Mouse (Mus musculus): ENCODE data around the gene 3110009E18Rik.
A peak's percentile ranks its signal among the peaks of the same experiment; 100 is the strongest.

3110009E18Rik gene

DNA sequence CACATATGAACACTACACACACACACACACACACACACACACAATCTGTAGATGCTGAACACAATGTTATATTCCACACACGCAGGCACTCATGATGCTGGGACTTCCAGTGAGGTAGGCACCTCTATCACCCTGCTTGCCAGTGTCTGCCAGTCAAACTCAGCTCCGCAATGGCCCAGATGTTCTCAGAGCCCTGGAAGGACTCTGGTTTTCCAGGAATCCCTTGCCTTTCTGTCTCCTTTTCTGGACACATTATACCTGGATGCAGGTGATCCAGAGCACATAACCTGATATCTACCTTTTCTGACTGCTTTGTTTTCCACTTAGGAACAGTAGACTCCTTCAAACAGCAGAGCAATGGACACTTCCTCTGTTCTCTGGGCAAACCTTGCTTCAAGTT is 75.7 kb downstream of the 3110009E18Rik start:
- no peak for DNase-seq (ENCODE audit: low spot score)

DNA sequence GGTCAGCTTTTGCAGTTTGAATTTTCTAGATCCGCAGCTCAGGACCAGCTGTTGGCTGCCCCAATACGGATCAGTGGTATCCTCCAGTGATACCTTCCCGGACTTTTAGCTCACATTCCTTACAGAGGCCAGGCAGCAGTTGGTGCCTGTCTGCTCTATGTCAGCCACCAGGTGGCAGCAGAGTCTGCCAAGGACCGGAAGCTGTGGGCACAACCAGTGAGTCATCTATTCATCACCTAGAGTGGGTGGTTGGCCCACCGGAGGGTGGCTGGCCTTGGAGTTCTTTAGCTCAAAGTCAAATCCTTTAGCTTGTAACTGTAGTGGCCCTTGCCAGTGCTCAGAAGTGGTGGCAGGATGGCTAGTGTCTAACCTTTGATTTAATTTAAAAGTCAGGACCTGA is 76.2 kb downstream of the 3110009E18Rik start:
- peak; percentile 45 for DNase-seq (ENCODE audit: low spot score)

GRCm38 (mm10) chr1:120198151-120198550 is 77.2 kb downstream of the 3110009E18Rik start:
- no peak for DNase-seq (ENCODE audit: low spot score)

DNA sequence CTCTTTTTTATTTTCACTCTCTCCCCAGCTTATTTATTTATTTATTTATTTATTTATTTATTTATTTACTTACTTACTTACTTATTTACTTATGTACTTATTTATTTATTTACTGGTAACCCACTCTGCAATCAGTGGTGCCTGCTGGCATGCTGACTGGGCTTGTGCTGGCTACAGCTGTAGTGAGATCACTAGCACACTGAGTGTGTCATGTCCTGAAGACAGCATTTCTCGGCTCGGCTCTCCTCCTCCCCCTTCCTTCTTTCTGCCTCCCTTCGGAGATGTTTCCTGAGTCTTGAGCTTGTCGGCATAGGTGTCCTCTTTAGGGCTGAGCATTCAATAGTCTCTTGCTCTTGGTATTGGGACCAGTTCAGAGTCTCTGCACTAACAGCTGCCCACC is 78.0 kb downstream of the 3110009E18Rik start:
- DNase-seq (ENCODE audit: low spot score) = no peak

DNA sequence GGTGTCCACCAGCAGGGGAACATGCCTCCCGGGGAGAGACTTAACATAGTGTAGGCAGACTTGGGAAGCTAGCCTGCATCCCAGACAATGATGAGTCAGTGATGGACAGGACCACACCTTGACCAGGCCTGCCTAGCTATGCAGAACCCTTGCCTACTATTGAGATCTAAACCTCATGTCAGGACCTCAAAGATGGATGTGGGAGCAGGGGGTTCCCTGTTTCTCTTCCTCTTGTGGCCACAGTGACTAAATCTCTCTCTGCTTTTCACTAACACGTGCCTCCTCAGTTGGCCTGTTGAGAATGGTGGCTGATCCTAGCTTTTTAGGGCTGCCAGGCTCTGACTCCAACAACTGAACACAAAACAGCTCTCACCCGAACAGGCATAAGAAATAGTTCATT is 81.6 kb downstream of the 3110009E18Rik start:
- DNase-seq (ENCODE audit: low spot score) = no peak

- DNase-seq (ENCODE audit: low spot score) = no peak
Measured at GRCm38 (mm10) chr1:120203836-120204235, 82.8 kb downstream of the 3110009E18Rik start.

DNA sequence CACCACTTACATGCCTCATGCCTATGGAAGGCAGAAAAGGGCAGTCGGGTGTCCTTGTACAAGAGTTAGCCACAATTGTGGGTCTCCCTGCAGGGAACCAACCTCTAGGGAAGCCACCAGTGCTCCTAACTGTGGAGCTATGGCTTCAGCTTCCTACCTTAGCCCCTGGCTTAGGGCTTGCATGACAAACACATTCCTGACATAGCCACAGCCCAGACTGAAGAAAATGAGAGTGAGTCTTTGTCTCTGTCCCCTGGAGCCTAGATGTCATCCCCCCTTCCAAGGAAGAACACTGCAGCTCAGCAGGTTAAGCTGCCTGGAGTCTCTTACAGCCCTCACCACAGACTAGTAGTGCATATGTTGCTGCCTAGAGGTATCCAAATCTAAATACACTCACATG is 83.8 kb downstream of the 3110009E18Rik start:
- no peak for DNase-seq (ENCODE audit: low spot score)

- DNase-seq (ENCODE audit: low spot score) = peak; percentile 11
Measured at GRCm38 (mm10) chr1:120207568-120207967, 86.6 kb downstream of the 3110009E18Rik start.

DNA sequence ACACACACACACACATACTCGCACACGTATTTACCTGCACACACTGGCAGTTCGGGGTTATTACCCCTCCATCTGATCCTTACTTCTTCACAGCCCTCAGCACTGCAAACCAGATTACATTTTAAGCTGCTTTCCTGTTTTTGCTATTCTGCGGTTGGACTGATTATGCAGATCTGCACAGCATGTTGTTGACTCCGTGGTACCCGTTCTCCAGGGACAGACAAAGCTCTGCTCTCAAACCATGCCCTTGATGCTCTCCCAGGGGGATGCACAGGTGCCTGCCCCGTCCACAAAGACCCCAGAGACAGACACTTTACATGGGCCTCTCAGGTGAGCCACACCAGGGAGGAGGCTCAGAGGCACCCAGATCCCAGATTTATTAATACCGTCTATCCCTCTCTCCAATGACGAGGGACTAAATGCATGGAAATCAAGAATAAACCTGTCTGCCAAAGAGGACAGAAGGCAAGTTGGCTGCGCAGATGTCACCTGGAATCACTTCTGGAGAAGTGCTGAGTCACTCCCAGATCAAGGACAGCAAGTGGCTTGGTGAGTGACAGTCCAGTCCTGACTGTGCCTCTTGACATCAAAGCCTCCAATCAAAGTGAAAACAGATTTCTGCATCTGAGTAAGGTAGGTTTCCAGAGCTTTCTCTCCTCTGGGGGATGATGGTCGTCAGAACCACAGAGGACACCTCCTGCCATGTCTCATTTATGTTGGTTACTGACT is 87.7 kb downstream of the 3110009E18Rik start:
- no peak for DNase-seq (ENCODE audit: low spot score)

- DNase-seq (ENCODE audit: low spot score) = no peak
Measured at GRCm38 (mm10) chr1:120220841-120221240, 99.9 kb downstream of the 3110009E18Rik start.

DNA sequence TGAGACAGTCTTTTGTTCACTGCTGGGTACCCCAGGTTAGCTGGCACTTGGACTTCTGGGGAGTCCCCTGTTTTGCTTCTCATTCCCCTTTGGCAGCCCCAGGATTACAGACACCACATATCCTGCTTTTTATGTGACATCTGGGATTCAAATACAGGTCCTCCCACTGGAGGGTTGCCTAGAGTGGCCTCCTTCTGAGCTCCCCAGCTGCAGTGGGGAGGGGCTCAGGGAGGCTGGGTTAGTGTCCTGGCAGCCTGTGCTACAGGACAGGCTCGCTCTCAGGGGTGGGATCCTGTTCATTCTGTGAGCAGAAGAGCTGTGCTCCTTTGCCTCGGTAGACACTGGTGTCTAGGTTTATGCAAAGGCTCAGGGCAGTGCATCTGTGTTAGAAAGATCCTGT is 100.3 kb downstream of the 3110009E18Rik start:
- no peak for DNase-seq (ENCODE audit: low spot score)

DNA sequence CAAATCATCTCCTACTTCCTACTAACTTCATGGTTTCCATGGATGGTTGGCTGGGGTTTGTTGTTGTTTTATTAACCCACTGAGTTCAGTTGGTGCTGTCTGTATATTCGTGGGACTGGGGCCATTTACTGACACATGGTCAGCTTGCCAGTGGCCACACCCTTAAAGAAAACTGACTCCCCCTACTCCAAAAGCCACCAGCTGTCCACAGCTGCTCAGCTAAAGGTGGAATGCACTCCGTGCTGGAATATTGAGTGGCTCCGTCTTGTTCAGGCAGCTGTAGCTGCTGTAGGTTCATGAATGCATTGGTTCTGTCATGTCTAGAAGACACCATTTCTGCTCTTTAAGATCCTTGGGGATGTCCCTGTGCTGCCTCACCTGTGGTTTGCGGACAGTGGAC is 102.6 kb downstream of the 3110009E18Rik start:
- no peak for DNase-seq (ENCODE audit: low spot score)

DNA sequence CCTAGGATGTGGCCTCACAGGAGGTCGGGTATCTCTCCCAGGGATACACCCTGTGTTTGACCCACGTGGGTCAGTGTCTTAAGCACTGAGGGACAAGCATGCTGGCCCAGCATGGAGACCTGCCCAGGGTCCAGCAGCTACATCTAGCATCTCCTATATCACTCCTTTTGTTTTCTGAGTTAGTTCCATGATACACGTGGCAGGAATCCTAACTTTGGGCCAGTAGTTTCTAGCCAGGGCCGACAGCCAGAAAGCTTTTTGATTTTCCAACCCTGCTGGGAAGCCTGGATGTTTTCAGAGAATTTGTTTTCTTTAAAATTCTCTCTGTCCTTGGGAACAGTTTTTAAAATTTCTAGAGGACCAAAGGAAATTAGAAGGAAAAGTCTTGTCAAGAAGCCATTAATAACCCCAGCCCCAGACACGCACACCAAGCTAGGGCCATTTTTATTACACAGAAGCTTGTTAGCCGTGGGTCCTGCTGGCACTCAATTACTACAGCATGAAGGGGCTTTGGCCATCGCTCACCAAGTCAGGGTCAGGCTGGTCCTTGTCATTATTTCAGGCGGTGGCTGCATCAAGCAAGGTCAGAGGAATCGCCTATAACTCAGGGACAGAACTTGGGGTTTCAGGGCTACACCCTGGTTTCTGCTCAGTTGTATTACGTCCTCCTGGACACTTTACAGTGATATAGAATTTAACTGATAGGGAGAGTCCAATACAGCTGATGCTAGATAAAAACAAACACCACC is 108.9 kb downstream of the 3110009E18Rik start:
- no peak for DNase-seq (ENCODE audit: low spot score)

- no peak for DNase-seq (ENCODE audit: low spot score)
Measured at GRCm38 (mm10) chr1:120231334-120231733, 110.3 kb downstream of the 3110009E18Rik start.

DNA sequence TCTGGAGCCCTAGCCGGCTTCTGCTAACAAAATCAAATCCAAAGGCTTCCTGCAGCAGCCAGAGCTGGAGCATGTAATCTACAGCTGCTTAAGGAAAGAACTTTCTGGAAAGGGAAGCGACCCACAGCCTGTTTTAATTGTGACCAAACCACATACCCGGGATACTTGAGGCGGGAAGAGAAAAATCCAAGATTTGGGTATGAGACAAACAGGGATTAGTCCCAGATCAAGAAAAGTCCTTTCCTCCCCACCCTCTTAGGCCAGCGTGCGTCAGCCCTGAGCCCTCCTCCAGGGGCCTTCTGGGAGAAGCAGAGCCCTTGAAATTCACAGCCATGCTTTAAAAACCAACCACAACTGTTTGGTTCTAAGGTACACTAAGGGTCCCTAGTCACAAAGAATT is 111.2 kb downstream of the 3110009E18Rik start:
- DNase-seq (ENCODE audit: low spot score) = no peak

GRCm38 (mm10) chr1:120235631-120236215 is 114.7 kb downstream of the 3110009E18Rik start:
- no peak for DNase-seq (ENCODE audit: low spot score)

DNA sequence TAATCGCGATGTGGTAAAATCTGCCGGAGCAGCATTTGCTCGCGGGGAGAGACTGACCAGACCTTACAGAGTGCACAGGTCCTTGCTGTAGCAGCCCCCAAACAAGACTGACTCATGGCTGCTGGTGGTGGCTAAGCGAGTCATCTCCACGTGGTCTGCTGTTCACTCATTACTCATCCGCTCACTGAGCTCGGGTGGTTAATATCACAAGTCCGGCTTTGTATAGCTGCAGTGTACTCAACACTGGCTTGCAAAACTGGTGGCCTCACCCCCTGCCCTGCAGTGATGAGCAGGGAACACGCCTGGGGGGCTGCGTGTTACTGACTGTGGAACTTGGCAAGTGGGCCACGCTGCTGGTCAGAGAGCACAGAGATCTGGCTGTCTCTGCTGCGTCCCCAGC is 115.4 kb downstream of the 3110009E18Rik start:
- DNase-seq (ENCODE audit: low spot score) = no peak

- no peak for DNase-seq (ENCODE audit: low spot score)
Measured at GRCm38 (mm10) chr1:120237068-120237467, 116.1 kb downstream of the 3110009E18Rik start.

Measured in ovary, adult 18-20 months (tissue).